Mouse (Mus musculus): Measurements from ENCODE around the gene Ccnd3. TPM values are rescaled to one million over a fixed set of nuclear protein-coding genes. Genes with fewer than 3 reads are reported as not detected.

The Ccnd3 gene
- polyA plus RNA-seq, 1 experiment from 2014 or later, result 60.6 TPM

GRCm38 (mm10) chr17:47466284-47466683, 38.6 kb upstream of the Ccnd3 start:
- H3K27me3 ChIP-seq (replicated peaks; ENCODE audit: control insufficient read depth, insufficient read depth, low read length), result peaks cover 28% of the 10 kb centered on the region
- no peak overlapping the region for H3K27ac ChIP-seq (ENCODE audit: low read depth, low read length)
- whole genome bisulfite sequencing, result 54% methylated on average over 9 of the region's 9 CpGs

GRCm38 (mm10) chr17:47467659-47468058, 37.2 kb upstream of the Ccnd3 start:
- DNase-seq (ENCODE audit: low spot score) (no peak), ATAC-seq (no peak)
- H3K27me3 ChIP-seq (replicated peaks; ENCODE audit: control insufficient read depth, insufficient read depth, low read length), result peaks cover 28% of the 10 kb centered on the region
- H3K27ac ChIP-seq (ENCODE audit: low read depth, low read length), result no peak overlapping the region
- no peak overlapping the region for H3K9ac ChIP-seq (ENCODE audit: low read length)
- H3K4me3 ChIP-seq (ENCODE audit: low read depth, low read length), result no peak overlapping the region
- WGBS, result 58% methylated on average over 11 of the region's 11 CpGs
- H3K36me3 ChIP-seq (ENCODE audit: control insufficient read depth, insufficient read depth, low read length), result no peaks in the 10 kb centered on the region
- no peak overlapping the region for H3K4me2 ChIP-seq (ENCODE audit: low read length)
- no peaks in the 10 kb centered on the region for H3K9me3 ChIP-seq (replicated peaks; ENCODE audit: control insufficient read depth, low read length)
- H3K4me1 ChIP-seq (ENCODE audit: control insufficient read depth, insufficient read depth, low read length), result peaks cover 7% of the 10 kb centered on the region

More at GRCm38 (mm10) chr17:47466284-47466683, 38.6 kb upstream of the Ccnd3 start:
- no peak for DNase-seq (ENCODE audit: low spot score)
- Histone ChIP-seq H3K9me3 (replicated peaks; ENCODE audit: control insufficient read depth, low read length) (no peaks in the 10 kb centered on the region), H3K36me3 (ENCODE audit: control insufficient read depth, insufficient read depth, low read length) (no peaks in the 10 kb centered on the region), H3K4me2 (ENCODE audit: low read length) (no peak overlapping the region), H3K4me1 (ENCODE audit: control insufficient read depth, insufficient read depth, low read length) (peaks cover 7% of the 10 kb centered on the region), H3K4me3 (ENCODE audit: low read depth, low read length) (no peak overlapping the region), H3K9ac (ENCODE audit: low read length) (no peak overlapping the region)
- ATAC-seq, result no peak

GRCm38 (mm10) chr17:47468063-47468462, 36.8 kb upstream of the Ccnd3 start:
- Histone ChIP-seq H3K4me2 (ENCODE audit: low read length) (0 out of 2 replicates have a peak overlapping the region, but pooled peaks have one; percentile 3), H3K9ac (ENCODE audit: low read length) (no peak overlapping the region), H3K4me3 (ENCODE audit: low read depth, low read length) (no peak overlapping the region), H3K36me3 (ENCODE audit: control insufficient read depth, insufficient read depth, low read length) (no peaks in the 10 kb centered on the region), H3K27me3 (replicated peaks; ENCODE audit: control insufficient read depth, insufficient read depth, low read length) (peaks cover 28% of the 10 kb centered on the region), H3K9me3 (replicated peaks; ENCODE audit: control insufficient read depth, low read length) (no peaks in the 10 kb centered on the region), H3K4me1 (ENCODE audit: control insufficient read depth, insufficient read depth, low read length) (peaks cover 7% of the 10 kb centered on the region), H3K27ac (ENCODE audit: low read depth, low read length) (no peak overlapping the region)
- DNase-seq (ENCODE audit: low spot score), result no peak
- no peak for ATAC-seq
- WGBS, result 19% methylated on average over 11 of the region's 14 CpGs

GRCm38 (mm10) chr17:47468466-47468865, 36.4 kb upstream of the Ccnd3 start:
- ATAC-seq, result no peak
- Histone ChIP-seq H3K27me3 (replicated peaks; ENCODE audit: control insufficient read depth, insufficient read depth, low read length) (peaks cover 28% of the 10 kb centered on the region), H3K4me2 (ENCODE audit: low read length) (0 out of 2 replicates have a peak overlapping the region, but pooled peaks have one; percentile 3), H3K9me3 (replicated peaks; ENCODE audit: control insufficient read depth, low read length) (no peaks in the 10 kb centered on the region), H3K27ac (ENCODE audit: low read depth, low read length) (no peak overlapping the region), H3K36me3 (ENCODE audit: control insufficient read depth, insufficient read depth, low read length) (no peaks in the 10 kb centered on the region), H3K9ac (ENCODE audit: low read length) (no peak overlapping the region), H3K4me1 (ENCODE audit: control insufficient read depth, insufficient read depth, low read length) (peaks cover 7% of the 10 kb centered on the region), H3K4me3 (ENCODE audit: low read depth, low read length) (no peak overlapping the region)
- 7% methylated on average over 34 of the region's 34 CpGs for WGBS
- DNase-seq (ENCODE audit: low spot score), result no peak

- peaks cover 28% of the 10 kb centered on the region for H3K27me3 ChIP-seq (replicated peaks; ENCODE audit: control insufficient read depth, insufficient read depth, low read length)
- no peak overlapping the region for H3K27ac ChIP-seq (ENCODE audit: low read depth, low read length)
- no peak overlapping the region for H3K4me2 ChIP-seq (ENCODE audit: low read length)
- peaks cover 7% of the 10 kb centered on the region for H3K4me1 ChIP-seq (ENCODE audit: control insufficient read depth, insufficient read depth, low read length)
- WGBS, result 89% methylated on average over 4 of the region's 4 CpGs
- no peak overlapping the region for H3K9ac ChIP-seq (ENCODE audit: low read length)
- ATAC-seq (no peak), DNase-seq (ENCODE audit: low spot score) (no peak)
- H3K9me3 ChIP-seq (replicated peaks; ENCODE audit: control insufficient read depth, low read length), result no peaks in the 10 kb centered on the region
- H3K36me3 ChIP-seq (ENCODE audit: control insufficient read depth, insufficient read depth, low read length), result no peaks in the 10 kb centered on the region
- no peak overlapping the region for H3K4me3 ChIP-seq (ENCODE audit: low read depth, low read length)
Measured at GRCm38 (mm10) chr17:47469642-47470041, 35.2 kb upstream of the Ccnd3 start.

- ATAC-seq (no peak), DNase-seq (ENCODE audit: low spot score) (no peak)
- Histone ChIP-seq H3K4me1 (ENCODE audit: control insufficient read depth, insufficient read depth, low read length) (peaks cover 7% of the 10 kb centered on the region), H3K4me2 (ENCODE audit: low read length) (no peak overlapping the region), H3K36me3 (ENCODE audit: control insufficient read depth, insufficient read depth, low read length) (no peaks in the 10 kb centered on the region), H3K9me3 (replicated peaks; ENCODE audit: control insufficient read depth, low read length) (no peaks in the 10 kb centered on the region), H3K27ac (ENCODE audit: low read depth, low read length) (no peak overlapping the region), H3K4me3 (ENCODE audit: low read depth, low read length) (no peak overlapping the region), H3K27me3 (replicated peaks; ENCODE audit: control insufficient read depth, insufficient read depth, low read length) (peaks cover 28% of the 10 kb centered on the region), H3K9ac (ENCODE audit: low read length) (no peak overlapping the region)
- 87% methylated on average over 4 of the region's 4 CpGs for WGBS
Measured at GRCm38 (mm10) chr17:47470121-47470520, 34.7 kb upstream of the Ccnd3 start.

GRCm38 (mm10) chr17:47470686-47471085, 34.2 kb upstream of the Ccnd3 start:
- no peaks in the 10 kb centered on the region for H3K9me3 ChIP-seq (replicated peaks; ENCODE audit: control insufficient read depth, low read length)
- no peak overlapping the region for H3K27ac ChIP-seq (ENCODE audit: low read depth, low read length)
- H3K4me3 ChIP-seq (ENCODE audit: low read depth, low read length), result no peak overlapping the region
- H3K36me3 ChIP-seq (ENCODE audit: control insufficient read depth, insufficient read depth, low read length), result no peaks in the 10 kb centered on the region
- peaks cover 7% of the 10 kb centered on the region for H3K4me1 ChIP-seq (ENCODE audit: control insufficient read depth, insufficient read depth, low read length)
- H3K9ac ChIP-seq (ENCODE audit: low read length), result no peak overlapping the region
- H3K4me2 ChIP-seq (ENCODE audit: low read length), result no peak overlapping the region
- DNase-seq (ENCODE audit: low spot score), result peak; percentile 64
- WGBS, result 47% methylated on average over 5 of the region's 5 CpGs
- ATAC-seq, result peak; percentile 60; the same call in 1 of the 2 replicates
- H3K27me3 ChIP-seq (replicated peaks; ENCODE audit: control insufficient read depth, insufficient read depth, low read length), result peaks cover 28% of the 10 kb centered on the region

GRCm38 (mm10) chr17:47472435-47473350, 32.2 kb upstream of the Ccnd3 start:
- WGBS, result 57% methylated on average over 15 of the region's 15 CpGs
- Histone ChIP-seq H3K4me2 (ENCODE audit: low read length) (no peak overlapping the region), H3K27ac (ENCODE audit: low read depth, low read length) (no peak overlapping the region), H3K9ac (ENCODE audit: low read length) (no peak overlapping the region), H3K27me3 (replicated peaks; ENCODE audit: control insufficient read depth, insufficient read depth, low read length) (peaks cover 12% of the 10 kb centered on the region), H3K4me3 (ENCODE audit: low read depth, low read length) (no peak overlapping the region), H3K9me3 (replicated peaks; ENCODE audit: control insufficient read depth, low read length) (no peaks in the 10 kb centered on the region), H3K4me1 (ENCODE audit: control insufficient read depth, insufficient read depth, low read length) (peaks cover 7% of the 10 kb centered on the region), H3K36me3 (ENCODE audit: control insufficient read depth, insufficient read depth, low read length) (no peaks in the 10 kb centered on the region)
- DNase-seq (ENCODE audit: low spot score), result no peak
- no peak for ATAC-seq

- Histone ChIP-seq H3K9ac (ENCODE audit: low read length) (no peak overlapping the region), H3K9me3 (replicated peaks; ENCODE audit: control insufficient read depth, low read length) (no peaks in the 10 kb centered on the region), H3K36me3 (ENCODE audit: control insufficient read depth, insufficient read depth, low read length) (no peaks in the 10 kb centered on the region), H3K27ac (ENCODE audit: low read depth, low read length) (no peak overlapping the region), H3K27me3 (replicated peaks; ENCODE audit: control insufficient read depth, insufficient read depth, low read length) (peaks cover 6% of the 10 kb centered on the region; the same call in 1 of the 2 replicates), H3K4me3 (ENCODE audit: low read depth, low read length) (no peak overlapping the region), H3K4me2 (ENCODE audit: low read length) (no peak overlapping the region), H3K4me1 (ENCODE audit: control insufficient read depth, insufficient read depth, low read length) (peaks cover 4% of the 10 kb centered on the region)
- 18% methylated on average over 8 of the region's 8 CpGs for WGBS
- DNase-seq (ENCODE audit: low spot score) (peak; percentile 28), ATAC-seq (no peak)
Measured at GRCm38 (mm10) chr17:47473434-47473974, 31.3 kb upstream of the Ccnd3 start.
